Mouse (Mus musculus): Measurements from ENCODE around the gene Ralbp1.

Ralbp1 gene

DNA sequence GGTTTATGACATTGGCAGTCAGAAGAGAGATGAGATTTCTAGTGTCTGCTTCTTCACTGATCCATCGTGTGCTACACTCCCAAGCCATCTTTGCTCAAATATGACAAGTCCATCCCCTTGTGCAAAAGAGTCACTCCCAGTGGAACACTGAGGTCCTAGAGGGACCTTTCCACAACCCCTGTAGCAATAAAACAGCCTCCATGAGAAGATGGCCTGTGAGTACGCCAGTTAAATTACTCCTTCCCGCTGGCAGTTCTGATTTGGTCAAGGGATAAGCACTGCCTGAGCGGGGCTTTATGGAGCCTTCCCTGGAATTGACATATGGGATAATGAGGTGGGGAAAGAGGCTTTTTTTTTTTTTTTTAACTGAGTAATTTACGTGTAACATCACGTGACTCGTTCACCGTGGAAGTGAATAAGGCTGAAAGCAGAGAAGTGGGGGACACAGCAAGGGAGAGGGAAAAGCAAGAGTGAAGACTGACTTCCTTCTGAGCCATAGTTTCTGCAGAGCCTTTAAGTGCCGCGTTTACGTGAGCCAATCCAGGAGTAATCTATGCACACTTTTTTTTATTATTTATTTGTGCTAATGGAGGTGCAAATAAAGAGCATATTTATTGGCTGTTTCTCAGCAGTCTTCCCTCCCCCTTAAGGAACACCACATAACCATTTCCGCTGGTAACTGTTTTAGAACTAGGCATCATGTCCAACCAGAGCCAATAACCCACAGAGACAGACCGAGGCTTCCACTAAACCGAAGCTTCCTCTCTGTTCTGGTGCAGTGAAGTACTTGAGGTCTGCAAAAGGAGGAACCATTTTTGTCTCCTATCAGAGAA, at the start of gene Ralbp1:
Gene Ralbp1, minus strand, starts transcription at position 102 of the 833 bp plus-strand sequence.
- peak; percentile 93 for DNase-seq

DNA sequence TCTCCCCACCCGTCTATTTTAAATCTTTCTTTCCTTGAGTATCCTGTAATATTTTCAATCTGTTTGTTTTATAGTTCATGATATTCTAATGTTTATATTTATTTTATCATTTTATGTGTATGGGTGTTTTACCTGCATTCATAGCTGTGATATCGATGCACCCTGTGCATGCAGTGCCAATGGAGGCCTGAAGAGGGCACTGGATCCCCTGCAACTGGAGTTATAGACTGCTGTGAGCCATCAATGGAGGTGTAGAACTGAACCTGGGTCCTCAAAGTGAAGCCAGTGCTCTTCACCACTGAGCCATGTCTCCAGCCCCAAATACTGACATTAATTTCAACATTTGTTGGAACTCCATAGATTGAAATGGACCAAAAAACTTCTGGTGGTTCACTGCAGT, 48.1 kb upstream of the Ralbp1 start:
- DNase-seq = no peak

DNA sequence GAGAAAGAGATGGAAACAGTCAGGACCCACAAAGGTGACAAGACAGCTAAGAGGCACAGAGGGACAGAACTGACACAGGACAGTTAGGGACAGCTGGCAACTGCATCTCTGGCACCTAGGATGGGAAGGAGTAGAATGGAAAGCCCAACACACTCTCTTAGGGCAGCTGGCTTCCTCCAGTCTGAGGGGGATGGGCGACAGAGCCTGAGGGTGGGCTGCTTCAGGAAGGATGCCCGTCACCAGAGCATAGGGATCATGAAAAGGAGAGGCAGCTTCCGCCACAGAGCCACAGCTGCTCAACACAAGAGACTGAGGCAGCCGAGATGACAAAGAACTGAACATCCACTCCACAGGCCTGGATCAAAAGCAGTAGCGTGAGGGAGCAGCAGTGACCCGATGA, 45.9 kb upstream of the Ralbp1 start:
- peak; percentile 93 for DNase-seq

DNA sequence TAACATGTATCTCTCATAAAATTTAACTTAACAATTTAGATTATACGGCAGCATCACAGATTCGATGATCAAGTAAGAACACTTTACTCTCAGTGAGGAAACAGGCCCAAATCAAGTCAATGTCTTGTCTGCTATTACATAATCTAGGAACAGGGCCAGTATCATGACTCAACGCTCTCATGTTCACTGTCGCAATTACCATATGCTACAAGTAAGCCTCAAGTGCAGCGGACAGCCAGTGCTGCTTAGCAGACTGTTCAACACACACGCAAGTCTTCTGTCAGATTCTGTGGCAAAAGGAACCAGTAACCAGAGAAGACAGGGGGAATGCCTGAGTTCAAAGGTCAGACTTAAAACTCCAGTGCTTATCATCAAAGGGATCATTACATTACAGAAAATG, 45.4 kb upstream of the Ralbp1 start:
- DNase-seq = peak; percentile 98

DNA sequence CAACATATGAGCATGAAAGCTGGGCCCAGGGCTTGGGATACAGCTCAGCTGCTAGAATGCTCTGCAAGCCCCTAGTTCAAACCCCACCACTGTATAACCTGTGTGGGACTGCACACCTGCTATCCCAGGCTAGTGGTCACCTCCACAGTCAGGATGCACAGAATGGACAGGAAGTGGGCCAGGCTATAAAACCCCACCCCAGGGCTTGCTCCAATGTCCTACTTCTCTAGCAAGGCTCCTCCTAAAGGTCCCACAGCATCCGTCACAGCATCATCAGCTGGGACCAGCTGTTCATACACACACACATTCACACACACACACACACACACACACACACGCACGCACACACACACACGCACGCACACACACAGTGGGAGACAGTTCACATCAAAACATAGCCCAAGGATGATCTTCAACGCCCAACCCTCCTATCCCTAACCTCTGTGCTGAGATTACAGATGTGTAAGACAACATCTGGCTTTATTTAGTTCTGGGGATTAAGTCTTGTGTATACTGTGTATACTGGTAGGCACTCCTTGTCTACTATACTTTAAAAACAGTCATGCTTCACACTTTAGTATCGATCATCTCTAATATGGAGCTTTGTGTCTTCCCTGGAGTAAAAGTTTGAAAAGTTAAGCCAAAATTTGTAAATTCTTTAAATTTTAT, 44.7 kb upstream of the Ralbp1 start:
- DNase-seq = peak; percentile 95

DNA sequence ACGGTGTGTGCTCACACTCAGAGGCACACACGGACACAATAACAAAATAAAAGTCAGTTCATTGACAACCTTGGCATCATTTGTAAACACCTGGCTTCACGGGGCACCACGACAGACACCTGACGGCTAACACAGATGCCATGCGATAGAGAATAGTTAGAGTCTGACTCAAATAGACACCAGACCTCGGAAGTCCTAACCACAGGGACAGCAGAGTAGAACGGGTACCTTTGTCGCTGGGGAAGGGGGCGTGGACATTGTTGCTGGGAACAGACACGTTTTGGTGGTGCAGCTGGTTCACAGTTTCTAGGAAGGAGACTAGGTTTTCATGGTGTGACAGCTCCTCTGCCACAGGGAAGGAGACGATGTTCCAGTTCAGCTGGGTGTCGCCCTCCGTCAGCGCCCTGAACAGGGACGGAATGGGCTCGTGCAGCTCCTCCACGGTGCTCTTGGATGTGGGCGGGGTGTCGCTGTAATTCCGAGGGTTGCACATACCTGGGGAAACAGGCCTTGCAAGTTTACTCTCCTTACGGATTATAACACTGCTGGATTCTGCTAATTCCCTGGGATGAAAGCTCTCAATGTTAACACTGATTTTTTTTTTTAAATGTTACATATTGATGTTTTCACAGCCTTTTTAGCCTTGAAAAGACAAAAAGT, 43.9 kb upstream of the Ralbp1 start:
- DNase-seq = no peak

DNA sequence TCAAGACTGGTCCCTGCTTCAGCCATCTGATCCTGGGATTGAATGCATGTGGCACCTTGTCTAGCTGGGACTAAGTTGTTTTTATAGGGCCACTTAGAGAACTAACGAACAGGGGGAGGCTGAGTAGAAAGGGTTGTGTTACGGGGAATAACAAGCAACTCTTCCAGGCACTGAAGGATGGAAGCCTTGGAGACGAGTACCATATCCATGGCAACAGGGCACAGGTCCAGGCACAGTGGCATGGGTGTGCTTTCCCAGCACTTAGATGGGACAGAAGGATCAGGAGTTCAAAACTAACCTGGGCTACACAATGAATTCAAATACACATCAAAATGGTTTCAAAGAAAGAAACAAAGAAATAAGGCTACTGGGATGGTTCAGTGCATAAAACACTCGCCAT, 41.5 kb upstream of the Ralbp1 start:
- DNase-seq = no peak

DNA sequence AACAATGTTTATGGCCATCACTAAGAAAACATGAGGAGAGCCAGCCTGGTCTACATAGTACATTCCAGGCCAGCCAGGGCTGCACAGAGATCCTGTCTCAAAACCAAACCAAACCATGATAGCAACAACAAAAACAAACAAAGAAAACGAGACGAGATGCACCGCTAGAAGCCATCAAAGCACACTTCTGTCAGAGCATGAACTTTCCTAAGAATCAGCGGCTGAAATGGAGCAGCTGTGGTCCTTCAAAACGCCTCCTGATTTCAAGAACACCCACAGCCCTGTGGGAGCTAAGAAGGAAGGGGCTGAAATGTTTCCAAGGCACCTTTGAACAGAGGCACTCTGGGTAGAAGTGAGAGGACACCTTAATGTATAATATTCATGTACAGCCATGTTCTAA, 38.6 kb upstream of the Ralbp1 start:
- no peak for DNase-seq

DNA sequence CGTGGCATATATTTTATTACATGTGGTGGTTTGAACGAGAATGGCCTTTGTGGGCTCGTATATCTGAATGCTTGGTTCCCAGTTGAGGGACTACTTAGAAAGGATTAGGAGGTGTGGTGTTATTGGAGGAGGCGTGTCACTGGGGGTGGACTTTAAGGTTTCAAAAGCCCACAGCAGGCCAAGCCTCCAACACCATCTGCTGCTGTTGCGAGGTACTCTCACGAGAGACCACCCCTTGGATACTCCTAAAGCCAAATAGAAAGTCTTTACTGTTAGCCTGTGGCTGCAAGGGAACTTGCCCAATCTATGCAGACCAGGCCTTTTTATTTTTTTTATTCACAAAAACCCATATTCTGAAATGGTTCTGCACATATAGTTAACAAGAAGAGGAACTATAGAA, 36.4 kb upstream of the Ralbp1 start:
- DNase-seq = peak; percentile 75

DNA sequence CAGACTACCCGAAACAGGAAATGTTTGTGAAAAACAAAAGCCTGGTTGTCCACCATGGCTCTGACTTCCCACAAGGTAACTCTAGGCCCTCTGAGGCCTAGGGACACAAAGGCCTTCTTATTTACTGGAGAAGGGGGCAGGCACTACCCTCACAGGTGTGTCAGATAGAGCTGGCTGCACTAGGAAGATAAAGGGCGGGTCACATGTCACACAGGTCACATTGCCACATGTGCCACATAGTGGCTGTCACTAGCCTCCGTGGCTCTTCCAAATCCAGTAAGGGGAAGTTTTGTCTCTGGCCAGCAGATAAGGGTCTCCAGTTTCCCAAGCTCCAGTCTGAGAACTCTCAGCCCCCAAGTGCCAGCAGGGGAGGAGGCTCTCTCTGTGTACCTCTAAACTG, 33.6 kb upstream of the Ralbp1 start:
- no peak for DNase-seq

DNA sequence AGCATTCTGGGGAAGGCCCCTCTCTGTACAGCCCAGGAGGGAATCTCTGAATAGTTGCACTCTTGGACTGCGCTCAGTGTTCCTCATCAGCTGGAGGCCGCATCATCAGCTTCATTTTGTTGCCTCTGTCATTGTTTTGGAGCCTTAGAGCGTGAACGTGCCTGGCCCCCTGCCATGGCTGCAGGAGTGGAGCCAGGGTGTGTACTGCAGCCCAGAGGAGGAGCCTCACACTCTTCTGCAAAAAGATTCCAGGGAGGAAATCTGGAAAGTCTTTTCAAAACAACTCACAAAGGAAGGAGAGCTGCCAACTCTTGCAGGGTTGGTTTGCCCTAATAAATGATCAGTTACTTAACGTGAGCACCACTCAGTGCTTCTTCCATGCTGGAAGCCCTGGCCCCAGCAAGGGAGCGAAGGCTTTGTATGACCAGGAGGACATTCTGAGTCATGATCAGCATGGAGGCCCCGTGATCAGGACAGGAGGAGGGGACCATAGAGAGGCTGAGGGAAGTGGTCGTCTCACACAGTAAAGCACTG, 30.6 kb upstream of the Ralbp1 start:
- peak; percentile 99 for DNase-seq

DNA sequence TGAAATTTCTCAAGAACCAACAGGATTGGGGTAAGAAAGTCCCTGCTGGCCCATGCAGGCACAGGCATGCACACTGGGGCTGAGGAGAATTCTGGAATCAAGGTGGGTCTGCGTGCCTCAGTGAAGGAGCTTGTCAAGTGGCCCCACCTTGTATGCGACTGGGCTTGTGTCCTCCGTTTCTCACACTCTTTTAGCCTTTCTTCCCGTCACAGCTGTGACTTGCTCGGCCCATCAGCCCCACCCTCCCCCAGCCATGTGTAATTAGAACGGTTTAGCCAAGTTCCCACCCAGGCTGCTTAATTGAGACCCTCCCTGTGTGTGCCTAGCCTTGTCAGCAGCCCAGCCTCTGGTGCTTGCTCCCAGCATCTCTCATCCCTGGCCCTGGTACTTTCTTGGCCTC, 28.5 kb upstream of the Ralbp1 start:
- DNase-seq = peak; percentile 90

DNA sequence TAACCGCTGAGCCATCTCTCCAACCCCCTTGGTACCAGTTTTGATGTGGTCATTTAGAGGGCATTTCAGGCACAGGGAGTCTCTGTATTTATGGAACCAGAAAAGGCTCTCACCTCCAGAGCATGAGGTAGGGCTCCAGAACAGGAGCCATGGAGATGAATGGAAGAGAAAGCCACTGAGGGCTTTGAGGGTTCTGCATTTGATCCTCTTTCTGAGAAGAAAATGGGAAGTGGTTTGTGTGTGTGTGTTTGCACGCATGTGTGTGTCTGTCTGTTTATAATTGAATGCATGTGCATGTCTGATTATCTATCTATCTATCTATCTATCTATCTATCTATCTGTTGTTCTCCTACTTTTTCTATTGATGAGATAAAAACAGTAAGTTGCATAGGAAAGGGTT, 26.6 kb upstream of the Ralbp1 start:
- no peak for DNase-seq

DNA sequence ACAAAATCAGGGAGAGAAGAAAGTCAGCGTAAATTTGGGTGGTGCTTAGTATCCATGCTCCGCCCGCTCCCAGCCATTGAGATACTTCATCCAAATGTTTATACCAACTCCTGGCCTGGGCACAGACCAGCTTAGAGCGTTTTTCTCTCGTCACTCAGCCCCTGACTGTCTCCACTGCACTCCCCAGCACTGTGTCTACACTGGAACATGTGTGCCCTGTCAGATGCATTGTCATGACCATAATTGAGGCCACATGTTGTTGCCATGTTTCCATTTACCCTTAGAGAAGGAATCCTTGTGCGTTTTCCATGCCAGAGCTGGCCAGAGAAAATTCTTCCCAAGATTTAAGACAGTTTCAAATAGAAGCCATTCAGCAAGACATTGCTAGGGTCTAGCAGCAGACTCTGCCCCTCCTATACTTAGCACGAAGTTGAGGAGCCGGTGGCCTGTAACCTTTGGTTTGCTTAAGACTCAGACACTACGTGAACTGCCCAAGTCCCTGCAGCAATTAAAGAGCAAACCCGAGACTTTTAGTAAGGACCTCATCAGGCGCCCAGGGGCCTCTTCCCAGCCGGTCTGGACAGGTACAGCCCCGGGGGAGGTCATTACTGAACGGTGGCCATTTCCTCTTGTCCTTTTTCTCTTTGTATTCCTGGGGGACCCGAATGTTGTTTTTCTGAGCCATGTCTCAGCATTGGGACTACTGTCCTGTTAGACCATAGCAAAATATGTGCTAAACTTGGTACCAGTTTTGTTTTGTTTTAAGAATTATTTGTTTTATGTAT, 25.9 kb upstream of the Ralbp1 start:
- DNase-seq = peak; percentile 82

DNA sequence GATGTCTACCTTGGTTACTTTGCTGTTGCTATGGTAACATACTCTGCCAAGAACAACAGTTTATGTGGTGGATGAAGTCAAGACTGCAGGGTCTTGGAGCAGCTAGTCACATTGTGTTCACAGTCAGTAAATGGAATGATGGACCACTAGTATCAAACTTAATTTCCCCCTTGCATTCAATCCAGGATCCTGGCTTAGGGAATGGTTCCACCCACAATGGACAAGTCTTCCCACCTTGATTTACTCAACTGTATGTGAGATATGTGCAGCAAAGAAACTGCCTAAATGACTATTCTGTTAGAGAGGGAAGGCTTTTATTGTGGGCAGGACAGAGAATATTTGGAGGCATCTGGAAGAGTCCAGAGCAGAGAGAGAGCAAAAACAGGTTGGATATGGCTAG, 22.7 kb upstream of the Ralbp1 start:
- DNase-seq = peak; percentile 51

DNA sequence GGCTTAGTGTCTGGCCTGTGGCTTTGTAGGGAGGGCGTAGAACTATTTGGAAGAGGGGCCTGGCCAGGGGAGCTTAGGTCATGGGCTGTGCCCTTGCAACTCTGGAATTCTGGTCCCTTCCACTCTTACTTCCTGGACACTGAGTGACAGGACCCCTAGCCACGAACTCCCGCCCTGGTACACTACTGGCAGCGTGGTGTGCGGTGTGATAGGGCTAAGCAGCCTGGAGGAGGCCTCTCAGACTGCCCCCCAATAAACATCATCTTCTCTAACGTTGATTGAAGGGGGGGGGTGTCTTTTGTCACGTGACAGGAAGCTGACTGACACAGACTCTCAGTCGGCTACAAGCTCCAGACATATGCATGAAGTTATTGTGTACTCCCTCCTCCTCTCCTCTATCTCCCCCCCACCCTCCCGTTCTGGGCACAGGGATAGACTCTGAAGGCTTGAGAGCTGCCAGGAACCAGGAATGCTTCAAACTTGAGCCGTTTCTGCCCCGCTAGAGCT, 21.4 kb upstream of the Ralbp1 start:
- DNase-seq = peak; percentile 96

DNA sequence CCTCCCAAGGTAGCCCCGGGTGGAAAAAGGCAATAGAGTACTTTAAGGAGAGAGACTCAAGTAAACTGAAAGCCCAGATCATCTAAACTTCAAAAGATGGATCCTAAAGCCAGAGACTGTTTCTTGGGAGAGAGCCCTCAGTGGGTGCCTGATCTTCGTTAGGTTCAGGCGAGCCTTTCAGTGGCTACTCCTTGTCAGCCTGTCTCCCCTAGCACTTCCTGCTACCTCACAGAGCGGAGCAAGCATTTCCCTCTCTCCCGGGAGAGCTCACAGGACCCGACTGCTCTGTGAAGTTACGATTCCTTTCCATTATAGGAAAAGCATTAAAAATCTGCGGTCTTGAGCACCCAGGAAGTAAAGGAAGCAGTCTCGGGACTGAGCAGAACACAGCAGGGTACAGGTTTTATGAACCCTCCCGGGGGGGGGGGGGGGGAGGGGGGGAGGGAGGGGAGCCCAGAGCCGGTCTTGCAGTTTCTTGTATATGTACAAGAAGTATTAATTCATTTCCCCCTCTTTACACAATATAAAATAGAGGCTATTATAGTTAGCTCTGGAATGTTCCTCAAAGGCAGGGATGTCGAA, 20.8 kb upstream of the Ralbp1 start:
- peak; percentile 85 for DNase-seq

DNA sequence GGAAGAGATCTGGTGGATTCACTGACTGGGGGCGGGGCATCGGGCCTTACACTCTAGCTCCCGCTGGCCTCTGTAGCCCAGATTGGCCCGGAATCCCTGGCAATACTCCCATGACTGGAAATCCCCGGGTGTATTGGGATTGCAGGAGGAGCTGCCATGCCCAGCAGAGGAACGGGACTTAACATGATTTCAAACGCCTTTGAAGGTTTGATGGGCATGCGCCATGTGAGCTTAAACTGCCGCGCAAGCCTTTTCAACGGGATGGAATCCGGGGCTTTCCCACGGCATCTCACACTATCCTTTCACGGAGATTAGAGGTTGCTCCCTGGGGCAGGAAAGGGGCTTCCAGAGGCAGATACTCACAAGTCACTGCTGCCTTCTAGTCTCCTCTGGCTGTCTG, 19.6 kb upstream of the Ralbp1 start:
- DNase-seq = peak; percentile 88

DNA sequence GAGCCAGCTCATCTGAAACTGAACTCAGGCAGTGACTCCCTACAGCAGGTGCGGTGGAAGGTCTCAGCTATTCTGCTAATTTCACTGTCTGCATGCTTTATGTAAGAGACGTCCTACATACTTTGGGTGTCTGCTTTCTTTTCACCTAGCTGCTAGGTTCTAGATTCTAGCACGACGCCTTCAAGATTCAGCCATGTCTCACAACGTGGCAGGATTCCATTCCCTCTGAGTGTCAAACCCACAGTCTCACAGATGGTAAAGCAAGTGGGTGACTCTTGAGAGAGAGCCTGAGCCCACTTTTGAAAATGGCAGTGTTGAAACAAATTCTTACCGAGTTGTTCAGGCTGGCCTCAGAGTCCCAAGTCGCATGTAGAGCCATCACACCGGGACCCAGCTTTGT, 18.2 kb upstream of the Ralbp1 start:
- peak; percentile 76 for DNase-seq

DNA sequence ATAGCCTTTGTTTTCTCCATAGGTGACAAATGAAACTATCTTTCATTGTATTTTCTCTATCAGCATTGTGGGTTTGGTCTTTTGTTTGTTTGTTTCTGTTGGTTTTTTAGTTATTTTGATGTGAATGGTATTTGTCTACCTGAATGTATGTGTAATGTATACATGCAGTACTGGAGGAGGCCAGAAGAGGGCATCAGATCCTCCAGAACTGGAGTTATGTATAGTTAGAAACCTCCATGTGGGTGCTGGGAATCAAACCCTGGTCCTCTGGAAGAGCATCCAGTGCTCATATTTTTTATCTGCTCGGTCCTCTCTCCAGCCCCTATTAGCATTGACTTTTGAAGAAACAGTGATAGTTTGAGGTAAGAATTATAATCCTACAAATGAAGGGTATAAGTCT, 17.4 kb upstream of the Ralbp1 start:
- no peak for DNase-seq

DNA sequence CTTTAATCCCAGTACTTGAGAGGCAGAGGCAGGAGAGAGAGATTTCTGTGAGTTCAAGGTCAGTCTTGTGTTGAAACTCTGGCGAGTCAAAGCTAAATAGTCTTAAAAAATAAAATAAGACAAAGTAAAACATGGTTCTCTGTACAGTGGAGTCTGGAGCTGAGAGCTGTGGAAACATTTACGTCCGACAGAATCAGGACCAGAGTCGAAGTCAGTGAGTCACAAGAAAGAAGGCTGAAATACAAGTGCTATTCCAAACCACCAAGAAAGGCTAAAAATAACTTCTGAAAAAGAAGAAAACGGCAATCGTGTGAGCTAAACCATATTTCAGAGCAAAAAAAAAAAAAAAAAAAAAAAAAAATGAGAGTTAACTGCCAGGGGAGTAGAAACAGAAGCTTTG, 16.7 kb upstream of the Ralbp1 start:
- DNase-seq = no peak

DNA sequence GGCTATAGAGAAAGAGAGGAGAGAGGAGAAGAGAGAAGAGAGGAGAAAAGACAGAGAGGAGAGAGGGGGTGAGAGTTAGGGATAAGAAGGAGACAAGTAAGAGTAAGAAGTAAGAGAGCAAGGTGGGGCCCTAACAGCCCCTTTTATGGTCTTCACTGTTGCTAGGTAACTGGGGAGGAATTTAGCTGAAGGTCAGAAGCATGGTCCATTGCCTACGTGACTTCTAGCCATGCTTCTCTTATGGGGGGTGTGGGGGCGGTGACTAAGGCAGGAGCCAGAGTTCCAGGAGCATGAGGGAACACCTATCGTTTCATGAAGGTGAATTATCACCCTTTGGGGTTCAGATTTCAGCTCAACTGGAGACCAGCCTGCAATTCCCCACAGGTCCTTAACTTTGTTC, 10.4 kb upstream of the Ralbp1 start:
- no peak for DNase-seq
